Mouse (Mus musculus): Measurements from ENCODE around the gene Elane. TPM values are rescaled to one million over a fixed set of nuclear protein-coding genes. Genes with fewer than 3 reads are reported as not detected.
A peak's percentile ranks its signal among the peaks of the same experiment; 100 is the strongest.

Gene Elane
- polyA plus RNA-seq, 1 experiment from 2014 or later = 0.92 TPM

DNA sequence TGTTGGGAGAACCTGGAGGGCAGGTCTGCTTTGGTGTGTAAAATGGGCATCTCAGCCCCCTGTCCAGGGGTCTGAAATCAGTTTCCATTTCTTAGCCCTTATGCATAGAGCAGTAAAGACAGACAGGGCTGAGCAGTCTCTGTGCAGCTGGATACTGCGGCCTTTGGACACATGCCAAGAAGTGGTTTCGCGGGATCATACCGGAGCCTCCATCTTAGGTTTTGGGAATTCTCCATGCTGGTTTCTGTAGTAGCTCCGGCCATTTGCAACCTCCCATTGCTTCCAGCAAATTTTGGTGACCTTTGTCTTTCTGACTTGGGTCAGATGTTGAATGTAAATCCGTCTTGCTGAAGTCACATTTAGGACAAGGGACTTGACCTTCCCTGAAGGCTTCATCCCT, 42.6 kb upstream of the Elane start:
- Histone ChIP-seq H3K27ac (ENCODE audit: low read length) (no peak overlapping the region), H3K9ac (replicated peaks; ENCODE audit: low read depth) (no peak overlapping the region), H3K4me2 (replicated peaks; ENCODE audit: low read depth, low read length) (no peak overlapping the region), H3K4me3 (ENCODE audit: low read depth, low read length) (no peak overlapping the region), H3K36me3 (ENCODE audit: insufficient read depth, low read length) (no peaks in the 10 kb centered on the region), H3K9me3 (ENCODE audit: low read length) (no peaks in the 10 kb centered on the region), H3K4me1 (ENCODE audit: insufficient read depth, low read depth, low read length) (peaks cover 3% of the 10 kb centered on the region; the same call in 1 of the 2 replicates), H3K27me3 (replicated peaks; ENCODE audit: insufficient read depth, low read length) (no peaks in the 10 kb centered on the region)
- ATAC-seq (no peak), DNase-seq (ENCODE audit: low spot score) (no peak)
- TF ChIP-seq CTCF (IDR thresholded peaks at IDR 0.05) (no peak), EP300 (IDR thresholded peaks at IDR 0.05) (no peak)
- WGBS = 26% methylated on average over 6 of the region's 6 CpGs

DNA sequence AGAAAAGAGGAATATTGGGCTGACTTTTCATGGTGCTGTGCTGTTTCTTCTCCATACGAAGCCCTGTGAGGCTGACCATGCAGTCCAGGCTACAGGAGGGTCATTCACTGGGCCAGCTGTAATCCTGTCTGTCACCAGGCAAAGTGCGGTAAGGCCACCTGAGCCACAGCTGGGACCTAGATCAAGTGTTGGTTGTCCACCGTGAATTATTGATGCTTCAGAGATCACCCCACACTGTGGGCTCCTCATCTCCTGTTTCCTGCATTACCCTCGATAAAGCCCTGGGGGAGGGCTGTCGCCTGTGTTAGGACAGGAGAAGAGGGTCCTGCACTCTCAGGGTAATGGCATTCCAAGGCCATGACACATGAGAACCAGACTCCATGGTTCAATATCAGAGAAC, 39.5 kb upstream of the Elane start:
- H3K4me1 ChIP-seq (ENCODE audit: insufficient read depth, low read depth, low read length) = peaks cover 7% of the 10 kb centered on the region; the same call in 1 of the 2 replicates
- no peak overlapping the region for H3K4me3 ChIP-seq (ENCODE audit: low read depth, low read length)
- H3K4me2 ChIP-seq (replicated peaks; ENCODE audit: low read depth, low read length) = no peak overlapping the region
- no peak overlapping the region for H3K9ac ChIP-seq (replicated peaks; ENCODE audit: low read depth)
- H3K27ac ChIP-seq (ENCODE audit: low read length) = no peak overlapping the region
- no peak for DNase-seq (ENCODE audit: low spot score)
- 51% methylated on average over 5 of the region's 5 CpGs for WGBS
- H3K9me3 ChIP-seq (ENCODE audit: low read length) = no peaks in the 10 kb centered on the region
- TF ChIP-seq CTCF (IDR thresholded peaks at IDR 0.05) (no peak), EP300 (IDR thresholded peaks at IDR 0.05) (no peak)
- H3K27me3 ChIP-seq (replicated peaks; ENCODE audit: insufficient read depth, low read length) = no peaks in the 10 kb centered on the region
- ATAC-seq = no peak
- no peaks in the 10 kb centered on the region for H3K36me3 ChIP-seq (ENCODE audit: insufficient read depth, low read length)

DNA sequence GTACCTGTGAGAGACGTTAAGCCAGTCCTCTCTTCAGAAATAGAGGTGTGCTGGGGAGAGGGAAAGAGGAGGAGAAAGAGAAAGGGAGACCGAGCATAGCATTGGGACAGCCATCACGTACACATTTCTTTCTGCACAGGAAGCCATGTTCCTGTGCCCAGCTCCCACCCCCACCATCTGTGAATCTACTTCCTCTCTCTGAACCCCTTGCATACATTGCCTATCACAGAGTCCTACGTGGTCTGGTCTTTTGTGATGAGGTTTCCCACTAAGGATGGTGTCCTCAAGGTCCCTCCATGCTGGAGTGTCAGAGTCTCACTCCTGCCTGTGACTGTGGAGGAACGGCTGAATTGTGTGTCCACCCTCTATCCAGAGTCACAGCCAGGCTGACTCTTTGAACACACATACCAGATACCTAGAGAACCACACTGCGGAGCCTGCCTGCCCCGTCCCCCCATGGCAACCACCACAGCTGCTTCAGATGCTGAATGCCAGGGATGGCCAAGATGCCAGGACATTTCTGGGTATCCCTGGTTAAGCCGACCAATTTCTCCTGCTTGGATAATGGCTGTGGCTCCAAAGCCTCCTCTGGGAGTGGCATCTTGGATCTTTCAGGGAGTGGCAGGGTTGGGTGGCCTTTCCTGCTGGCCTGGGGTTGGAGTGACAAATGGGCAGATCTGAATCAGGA, 36.0 kb upstream of the Elane start:
- 57% methylated on average over 8 of the region's 8 CpGs for WGBS
- Histone ChIP-seq H3K27me3 (replicated peaks; ENCODE audit: insufficient read depth, low read length) (no peaks in the 10 kb centered on the region), H3K27ac (ENCODE audit: low read length) (peak overlapping the region; percentile 68; the same call in 1 of the 2 replicates), H3K36me3 (ENCODE audit: insufficient read depth, low read length) (no peaks in the 10 kb centered on the region), H3K4me3 (ENCODE audit: low read depth, low read length) (no peak overlapping the region), H3K4me1 (ENCODE audit: insufficient read depth, low read depth, low read length) (peaks cover 28% of the 10 kb centered on the region), H3K9ac (replicated peaks; ENCODE audit: low read depth) (no peak overlapping the region), H3K9me3 (ENCODE audit: low read length) (no peaks in the 10 kb centered on the region), H3K4me2 (replicated peaks; ENCODE audit: low read depth, low read length) (no peak overlapping the region)
- TF ChIP-seq EP300 (IDR thresholded peaks at IDR 0.05) = no peak
- TF ChIP-seq CTCF (IDR thresholded peaks at IDR 0.05) = no peak
- DNase-seq (ENCODE audit: low spot score) (no peak), ATAC-seq (no peak)

DNA sequence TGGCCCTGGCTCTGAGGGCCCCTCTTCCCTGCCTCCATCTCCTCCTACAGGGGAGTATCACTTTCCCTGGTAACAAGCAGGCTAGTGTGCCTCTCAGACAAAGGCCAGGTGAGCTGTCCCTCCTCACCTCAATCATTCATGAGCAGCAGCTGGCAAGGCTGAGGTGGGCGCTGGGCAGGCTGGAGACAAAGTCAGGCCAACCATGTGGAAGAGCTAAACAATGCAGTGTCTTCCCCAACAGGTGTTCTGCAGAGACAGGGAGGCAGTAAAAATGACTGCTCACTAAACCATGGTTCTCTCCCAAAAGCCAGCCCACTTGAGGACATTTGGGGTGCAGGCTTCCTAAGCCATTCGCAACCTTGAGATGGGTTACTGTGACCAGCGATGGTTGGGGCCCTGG, 34.4 kb upstream of the Elane start:
- H3K4me3 ChIP-seq (ENCODE audit: low read depth, low read length) = no peak overlapping the region
- 47% methylated on average over 3 of the region's 3 CpGs for WGBS
- H3K4me1 ChIP-seq (ENCODE audit: insufficient read depth, low read depth, low read length) = peaks cover 30% of the 10 kb centered on the region
- no peaks in the 10 kb centered on the region for H3K9me3 ChIP-seq (ENCODE audit: low read length)
- DNase-seq (ENCODE audit: low spot score) = no peak
- H3K36me3 ChIP-seq (ENCODE audit: insufficient read depth, low read length) = no peaks in the 10 kb centered on the region
- TF ChIP-seq CTCF (IDR thresholded peaks at IDR 0.05) = no peak
- no peak for TF ChIP-seq EP300 (IDR thresholded peaks at IDR 0.05)
- peak overlapping the region; percentile 97 for H3K27ac ChIP-seq (ENCODE audit: low read length)
- H3K4me2 ChIP-seq (replicated peaks; ENCODE audit: low read depth, low read length) = no peak overlapping the region
- H3K27me3 ChIP-seq (replicated peaks; ENCODE audit: insufficient read depth, low read length) = no peaks in the 10 kb centered on the region
- H3K9ac ChIP-seq (replicated peaks; ENCODE audit: low read depth) = no peak overlapping the region; the same call in 1 of the 2 replicates
- ATAC-seq = no peak

DNA sequence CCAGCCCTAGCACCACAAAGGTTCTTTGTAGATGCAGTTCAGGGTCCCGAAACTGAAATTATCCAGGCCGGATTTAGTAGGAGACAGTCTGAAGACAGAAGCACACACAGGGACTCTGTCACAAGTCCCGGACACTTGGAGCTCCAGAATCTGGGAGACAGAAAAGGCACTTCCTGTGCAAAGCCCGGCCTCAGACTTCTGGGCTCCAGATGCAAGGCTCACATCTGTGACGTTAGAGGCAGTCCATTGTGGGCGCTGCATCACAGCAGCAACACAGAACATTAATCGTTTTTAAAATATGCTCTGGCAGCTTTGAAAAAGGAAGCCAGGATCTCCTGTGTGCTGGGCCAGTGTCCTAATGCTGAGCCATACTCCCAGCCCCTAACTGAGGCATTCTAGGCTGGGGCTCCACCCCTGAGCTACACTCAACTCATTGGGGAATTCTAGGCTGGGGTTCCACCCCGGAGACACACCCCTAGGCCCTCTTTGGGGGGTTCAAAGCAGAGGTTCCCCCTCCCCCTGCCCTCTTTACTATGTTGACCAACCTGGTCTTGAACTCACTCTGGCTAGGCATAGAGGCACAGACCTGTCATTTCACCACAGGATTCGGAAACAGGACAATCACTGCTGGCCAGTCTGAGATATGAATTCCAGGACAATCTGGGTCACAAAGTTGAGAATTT, 33.8 kb upstream of the Elane start:
- DNase-seq (ENCODE audit: low spot score) = peak; percentile 87
- no peaks in the 10 kb centered on the region for H3K9me3 ChIP-seq (ENCODE audit: low read length)
- H3K27ac ChIP-seq (ENCODE audit: low read length) = peak overlapping the region; percentile 97
- H3K4me3 ChIP-seq (ENCODE audit: low read depth, low read length) = no peak overlapping the region
- no peak overlapping the region for H3K4me2 ChIP-seq (replicated peaks; ENCODE audit: low read depth, low read length)
- peaks cover 36% of the 10 kb centered on the region for H3K4me1 ChIP-seq (ENCODE audit: insufficient read depth, low read depth, low read length)
- H3K9ac ChIP-seq (replicated peaks; ENCODE audit: low read depth) = no peak overlapping the region; the same call in 1 of the 2 replicates
- H3K27me3 ChIP-seq (replicated peaks; ENCODE audit: insufficient read depth, low read length) = no peaks in the 10 kb centered on the region
- 19% methylated on average over 9 of the region's 9 CpGs for WGBS
- no peak for TF ChIP-seq CTCF (IDR thresholded peaks at IDR 0.05)
- ATAC-seq = peak; percentile 2; the same call in 1 of the 2 replicates
- H3K36me3 ChIP-seq (ENCODE audit: insufficient read depth, low read length) = no peaks in the 10 kb centered on the region

DNA sequence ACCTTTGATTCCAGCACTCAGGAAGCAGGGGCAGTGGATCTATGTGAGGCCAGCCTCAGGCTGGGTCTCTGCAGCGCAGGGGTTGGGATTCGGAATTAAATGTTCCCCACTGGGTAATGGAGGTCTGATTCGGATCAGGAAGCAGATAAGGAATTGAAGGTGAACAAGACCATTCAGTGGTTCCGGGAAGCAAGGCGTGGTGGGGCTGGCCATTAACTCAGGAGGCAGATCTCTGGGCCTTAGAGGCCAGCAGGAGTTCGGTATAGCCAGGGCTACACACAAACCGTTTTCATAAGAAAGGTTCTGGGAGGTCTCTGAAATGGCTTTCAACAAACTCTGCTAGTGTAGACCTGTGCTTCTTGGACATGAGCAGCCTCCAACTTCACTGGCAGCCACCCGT, 33.2 kb upstream of the Elane start:
- WGBS = 18% methylated on average over 8 of the region's 8 CpGs
- Histone ChIP-seq H3K4me1 (ENCODE audit: insufficient read depth, low read depth, low read length) (peaks cover 42% of the 10 kb centered on the region), H3K9me3 (ENCODE audit: low read length) (no peaks in the 10 kb centered on the region), H3K4me3 (ENCODE audit: low read depth, low read length) (no peak overlapping the region), H3K9ac (replicated peaks; ENCODE audit: low read depth) (peak overlapping the region; percentile 46), H3K27me3 (replicated peaks; ENCODE audit: insufficient read depth, low read length) (no peaks in the 10 kb centered on the region), H3K4me2 (replicated peaks; ENCODE audit: low read depth, low read length) (peak overlapping the region; percentile 63), H3K27ac (ENCODE audit: low read length) (peak overlapping the region; percentile 97), H3K36me3 (ENCODE audit: insufficient read depth, low read length) (no peaks in the 10 kb centered on the region)
- TF ChIP-seq EP300 (IDR thresholded peaks at IDR 0.05) (no peak), CTCF (IDR thresholded peaks at IDR 0.05) (no peak)
- ATAC-seq = no peak
- DNase-seq (ENCODE audit: low spot score) = no peak

Measured in lung, postnatal 0 days (tissue).